ENCODE assay signal across 8 mouse cellular contexts in the genomic region with DNA sequence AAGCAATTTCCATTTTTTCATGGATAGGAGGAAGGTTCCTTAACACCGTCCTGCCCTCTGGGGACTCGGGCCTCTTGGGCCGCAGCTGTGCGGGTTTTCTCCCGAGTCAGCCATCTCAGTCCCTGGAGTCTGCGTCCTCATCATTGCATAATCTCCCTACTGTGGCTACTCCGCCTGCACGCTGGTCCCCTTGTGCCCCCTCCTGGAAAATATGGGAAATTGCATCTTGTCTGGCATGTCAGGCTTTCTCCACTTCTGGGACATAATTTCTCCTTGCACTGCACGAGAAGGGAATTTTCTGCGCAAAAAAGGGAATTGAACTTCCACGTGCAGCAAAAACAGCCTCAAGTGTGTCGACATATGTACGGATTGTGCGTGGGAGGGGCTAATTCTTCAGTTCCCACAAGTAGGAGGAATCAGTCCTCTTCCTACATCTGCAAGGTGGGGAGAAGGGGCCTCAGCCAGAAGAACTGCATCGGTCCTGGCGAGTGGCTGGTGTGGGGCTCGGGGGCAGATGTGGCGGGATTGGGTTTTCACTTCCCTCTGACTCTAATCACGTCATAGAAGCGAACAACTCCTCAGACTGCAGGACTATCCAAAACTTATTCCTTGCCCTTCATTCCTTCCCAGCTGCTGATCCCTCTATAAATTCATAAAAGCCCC.
A peak's percentile ranks its signal among the peaks of the same experiment; 100 is the strongest.
DNase-seq lines count a peak whose midpoint lies in the region; ATAC-seq and TF ChIP-seq lines count a peak whose summit lies in the region.

No protein-coding gene starts in this region.

- no peak overlapping the region for H3K27ac ChIP-seq in cerebellum, adult 2 months (ENCODE audit: insufficient read depth, low read length)
- H3K27ac ChIP-seq in hindbrain, embryonic 10.5 days, result peak overlapping the region; percentile 41; the same call in 1 of the 2 replicates
- H3K27ac ChIP-seq in lung, embryonic 16.5 days (ENCODE audit: low read length), result no peak overlapping the region

- H3K27me3 ChIP-seq in cerebellum, adult 2 months (ENCODE audit: control insufficient read depth, insufficient read depth, low read length), result no peaks in the 10 kb centered on the region
- H3K27me3 ChIP-seq in hindbrain, embryonic 10.5 days (ENCODE audit: insufficient read depth, poor library complexity, severe bottlenecking), result no peaks in the 10 kb centered on the region
- H3K27me3 ChIP-seq in lung, embryonic 16.5 days (ENCODE audit: control insufficient read depth, insufficient read depth, low read depth, low read length), result no peaks in the 10 kb centered on the region; the same call in 1 of the 2 replicates

- DNase-seq in MN1 (ENCODE audit: low spot score), result peak; percentile 88
- DNase-seq in cerebellum, adult 2 months, result peak; percentile 82 to 88
- peak; percentile 70 for DNase-seq in hindbrain, embryonic 10.5 days (ENCODE audit: low spot score)
- peak; percentile 81 for DNase-seq in layer of hippocampus, adult 9-11 months
- peak; percentile 46 for DNase-seq in ovary, adult 18-20 months (ENCODE audit: low spot score)
- peak; percentile 44 for DNase-seq in thymus, postnatal 4 days

- H3K36me3 ChIP-seq in hindbrain, embryonic 10.5 days, result no peaks in the 10 kb centered on the region
- H3K36me3 ChIP-seq in lung, embryonic 16.5 days (ENCODE audit: control insufficient read depth, insufficient read depth, low read length), result no peaks in the 10 kb centered on the region

- peak; percentile 94 for TF ChIP-seq CTCF in cerebellum, adult 2 months (IDR thresholded peaks at IDR 0.05; ENCODE audit: borderline replicate concordance, insufficient read depth, low read depth, low read length)

- peak overlapping the region; percentile 18 for H3K4me2 ChIP-seq in lung, embryonic 16.5 days (ENCODE audit: low read depth, low read length)

- no peaks in the 10 kb centered on the region for H3K9me3 ChIP-seq in hindbrain, embryonic 10.5 days
- H3K9me3 ChIP-seq in lung, embryonic 16.5 days (ENCODE audit: control insufficient read depth, low read length), result no peaks in the 10 kb centered on the region

- TF ChIP-seq POLR2A in cerebellum, adult 2 months (IDR thresholded peaks at IDR 0.05; ENCODE audit: borderline replicate concordance, insufficient read depth, low read length), result peak; percentile 20; the same call in 1 of the 2 replicates

- WGBS in cerebellum, adult 2 months, result 7% methylated on average over 20 of the region's 20 CpGs
- WGBS in hindbrain, embryonic 10.5 days, result 13% methylated on average over 20 of the region's 20 CpGs
- WGBS in lung, embryonic 16.5 days, result 7% methylated on average over 20 of the region's 20 CpGs

- ATAC-seq in frontal cortex, adult (ENCODE audit: low TSS enrichment), result peak; percentile 64
- peak; percentile 97 for ATAC-seq in lung, embryonic 16.5 days (ENCODE audit: low read depth)

- H3K4me1 ChIP-seq in cerebellum, adult 2 months (ENCODE audit: control insufficient read depth, insufficient read depth, low read length), result no peaks in the 10 kb centered on the region
- 0 out of 2 replicates have a peak, but pooled peaks cover 7% of the 10 kb centered on the region for H3K4me1 ChIP-seq in hindbrain, embryonic 10.5 days (replicated peaks)
- H3K4me1 ChIP-seq in lung, embryonic 16.5 days (replicated peaks; ENCODE audit: control insufficient read depth, insufficient read depth, low read length), result no peaks in the 10 kb centered on the region; the same call in 1 of the 2 replicates

- peak overlapping the region; percentile 87 for H3K4me3 ChIP-seq in cerebellum, adult 2 months (replicated peaks; ENCODE audit: insufficient read depth, low read depth, low read length)
- H3K4me3 ChIP-seq in hindbrain, embryonic 10.5 days, result peak overlapping the region; percentile 34
- peak overlapping the region; percentile 10; the same call in 1 of the 2 replicates for H3K4me3 ChIP-seq in lung, embryonic 16.5 days (ENCODE audit: low read length)

- H3K9ac ChIP-seq in lung, embryonic 16.5 days (ENCODE audit: low read length), result no peak overlapping the region

Comparison
In these comparisons a context has a peak if more than half of its experiments do, and no peak if none do; other contexts are left out.
1. H3K4me3 ChIP-seq: peak in every context shown above with its lines; median percentile 87 in cerebellum, adult 2 months; 34 in hindbrain, embryonic 10.5 days; 10 in lung, embryonic 16.5 days.